Mouse (Mus musculus) olfactory bulb, adult 2 months (tissue): ENCODE results near the gene Hist1h3d. TPM values are rescaled to one million over a fixed set of nuclear protein-coding genes. Genes with fewer than 3 reads are reported as not detected.
"Not testable (repeated sequence)": the region's sequence is repeated elsewhere in the genome, so short reads cannot be mapped to it uniquely, and the experiment has no call there.

Experiments
- H3K27ac ChIP-seq: fragments of 200-500 bp; 2 replicates; pipeline ENCODE4 v1.5.1; 2012; ENCODE audit warnings: low read depth, low read length; ENCODE audit not compliant: insufficient read depth
- H3K4me1 ChIP-seq: fragments of 200-500 bp; 2 replicates; pipeline ENCODE4 v1.6.1; 2012; ENCODE audit warnings: low read length; ENCODE audit not compliant: control insufficient read depth, insufficient read depth
- H3K4me3 ChIP-seq: fragments of 200-500 bp; 2 replicates; pipeline ENCODE4 v1.5.1; 2012; ENCODE audit warnings: mild to moderate bottlenecking, low read depth, low read length, moderate library complexity; ENCODE audit not compliant: insufficient read depth
- CTCF ChIP-seq: fragments of 200-500 bp; IDR thresholded peaks from 2 replicates; pipeline ENCODE4 v1.5.1; 2012; ENCODE audit warnings: low read depth, mild to moderate bottlenecking, low read length, moderate library complexity; ENCODE audit not compliant: insufficient read depth
- POLR2A ChIP-seq: fragments of 200-500 bp; IDR thresholded peaks from 2 replicates; pipeline ENCODE4 v1.6.1; 2012; ENCODE audit warnings: mild to moderate bottlenecking, low read depth, low read length, moderate library complexity; ENCODE audit not compliant: insufficient read depth
- WGBS: fragments of 180-500 bp; shearing (Covaris S2); methylation state at CpG from one replicate; pipeline ENCODE4 v1.1.7; 2018; 5-methylcytosine and 5-hydroxymethylcytosine counted together
- polyA plus RNA-seq: library from polyadenylated mRNA; stranded (reverse); fragments of >200 nt; gene quantifications from 2 replicates; pipeline ENCODE4 v1.2.4, GENCODE M21; 2012; ENCODE audit warnings: low replicate concordance; ENCODE audit not compliant: missing spikeins, insufficient read depth, insufficient read length

The Hist1h3d gene
- polyA plus RNA-seq, 1 experiment = not detected

- H3K27ac ChIP-seq = no peak overlapping the region
- WGBS = 13% methylated on average over 9 of the region's 9 CpGs
- H3K4me1 ChIP-seq = peaks cover 12% of the 10 kb centered on the region
- H3K4me3 ChIP-seq = no peak overlapping the region
- TF ChIP-seq CTCF = no peak
- no peak for TF ChIP-seq POLR2A
Observed at GRCm38 (mm10) chr13:23532262-23533075, 43.1 kb upstream of the Hist1h3d start.

GRCm38 (mm10) chr13:23533560-23534367 lies 41.8 kb upstream of the Hist1h3d start, which contains the start of gene Hist1h2af:
Gene Hist1h2af (plus strand): TSS chr13:23533906.
- under 1% methylated on average over 29 of the region's 53 CpGs for WGBS
- Histone ChIP-seq H3K4me1 (peaks cover 12% of the 10 kb centered on the region), H3K27ac (peak within 1 kb of the TSS; percentile 69; the same call in 1 of the 2 replicates), H3K4me3 (peak within 1 kb of the TSS; percentile 50)

GRCm38 (mm10) chr13:23534368-23535131 lies 41.0 kb upstream of the Hist1h3d start:
- no peak overlapping the region for H3K27ac ChIP-seq
- peaks cover 12% of the 10 kb centered on the region for H3K4me1 ChIP-seq
- TF ChIP-seq POLR2A = no peak
- no peak for TF ChIP-seq CTCF
- under 1% methylated on average over 15 of the region's 15 CpGs for WGBS
- no peak overlapping the region for H3K4me3 ChIP-seq

GRCm38 (mm10) chr13:23535137-23536075 lies 40.2 kb upstream of the Hist1h3d start, which contains the start of gene Hist1h3g:
Gene Hist1h3g (plus strand): TSS chr13:23535422.
- Histone ChIP-seq H3K4me3 (peak within 1 kb of the TSS; percentile 64), H3K4me1 (peaks cover 12% of the 10 kb centered on the region)
- not testable (repeated sequence) for H3K27ac ChIP-seq
- WGBS = under 1% methylated on average over 54 of the region's 62 CpGs

GRCm38 (mm10) chr13:23536076-23536822 lies 39.3 kb upstream of the Hist1h3d start:
- Histone ChIP-seq H3K4me1 (peaks cover 12% of the 10 kb centered on the region), H3K4me3 (no peak overlapping the region), H3K27ac (no peak overlapping the region)
- WGBS = 14% methylated on average over 7 of the region's 7 CpGs
- TF ChIP-seq CTCF (no peak), POLR2A (no peak)

GRCm38 (mm10) chr13:23537006-23537710 lies 38.4 kb upstream of the Hist1h3d start:
- WGBS = 77% methylated on average over 3 of the region's 3 CpGs
- Histone ChIP-seq H3K4me1 (peaks cover 12% of the 10 kb centered on the region), H3K27ac (no peak overlapping the region), H3K4me3 (no peak overlapping the region)
- TF ChIP-seq CTCF = no peak
- no peak for TF ChIP-seq POLR2A

- Histone ChIP-seq H3K4me1 (peaks cover 9% of the 10 kb centered on the region; the same call in 1 of the 2 replicates), H3K4me3 (no peak overlapping the region), H3K27ac (no peak overlapping the region)
- 69% methylated on average over 5 of the region's 5 CpGs for WGBS
- TF ChIP-seq CTCF (no peak), POLR2A (no peak)
Observed at GRCm38 (mm10) chr13:23538249-23538648, 37.3 kb upstream of the Hist1h3d start.

- H3K4me3 ChIP-seq, H3K27ac ChIP-seq, H3K4me1 ChIP-seq: not testable (repeated sequence)
- 64% methylated on average over 1 of the region's 1 CpGs for WGBS
Observed at GRCm38 (mm10) chr13:23539821-23540220, 35.7 kb upstream of the Hist1h3d start.
